Mouse (Mus musculus) ES-E14 (cell line): ENCODE results near the gene Cryzl1. TPM values are rescaled to one million over a fixed set of nuclear protein-coding genes. Genes with fewer than 3 reads are reported as not detected.

Source experiments
- DNase-seq: peaks from one replicate; pipeline ENCODE4 v3.0.0-alpha.2; 2013; ENCODE audit warnings: low read depth, low spot score
- H3K27ac ChIP-seq: 2 replicates; pipeline ENCODE4 v1.5.1; 2012; ENCODE audit warnings: low read depth, mild to moderate bottlenecking, low read length, moderate library complexity, mixed read lengths; ENCODE audit not compliant: poor library complexity, insufficient read depth, severe bottlenecking
- H3K36me3 ChIP-seq: 2 replicates; pipeline ENCODE4 v1.6.1; 2012; ENCODE audit warnings: mild to moderate bottlenecking, low read length, moderate library complexity, mixed read lengths; ENCODE audit not compliant: control insufficient read depth, poor library complexity, insufficient read depth, severe bottlenecking
- H3K4me1 ChIP-seq, 2 experiments: fragments of 150-350 bp in 1 of 2; sonication (generic) in 1 of 2; 2 replicates each; pipeline ENCODE4 v1.6.1; 2012; ENCODE audit warnings: low read length in 2 of 2, mild to moderate bottlenecking in 1 of 2, mixed read lengths in 1 of 2; ENCODE audit not compliant: control insufficient read depth in 2 of 2, insufficient read depth in 2 of 2, poor library complexity in 1 of 2
- H3K4me3 ChIP-seq, 2 experiments: fragments of 150-350 bp in 1 of 2; sonication (generic) in 1 of 2; 2 replicates each; pipeline ENCODE4 v1.5.1; 2012; ENCODE audit warnings: low read length in 2 of 2, low read depth in 1 of 2, mild to moderate bottlenecking in 1 of 2, mixed read lengths in 1 of 2; ENCODE audit not compliant: insufficient read depth in 1 of 2, poor library complexity in 1 of 2, severe bottlenecking in 1 of 2
- H3K9ac ChIP-seq: 2 replicates; pipeline ENCODE4 v1.6.1; 2012; ENCODE audit warnings: low read depth, mild to moderate bottlenecking, low read length, mixed read lengths; ENCODE audit not compliant: poor library complexity, insufficient read depth, severe bottlenecking
- H3K9me3 ChIP-seq: fragments of 150-350 bp; sonication (generic); 2 replicates; pipeline ENCODE4 v1.6.1; 2012; ENCODE audit warnings: low read depth, mild to moderate bottlenecking, low read length; ENCODE audit not compliant: control insufficient read depth, insufficient read depth
- CHD2 ChIP-seq: IDR thresholded peaks from 2 replicates; pipeline ENCODE4 v1.6.1; 2014; ENCODE audit warnings: mild to moderate bottlenecking, low read depth, low read length, inconsistent platforms
- HCFC1 ChIP-seq: IDR thresholded peaks from 2 replicates; pipeline ENCODE4 v1.6.1; 2012; ENCODE audit warnings: low read length, inconsistent platforms, borderline replicate concordance; ENCODE audit not compliant: insufficient read depth
- MAFK ChIP-seq: IDR thresholded peaks from 2 replicates; pipeline ENCODE4 v1.6.1; 2014; ENCODE audit warnings: mild to moderate bottlenecking, low read depth, low read length, inconsistent platforms; ENCODE audit not compliant: insufficient read depth
- ZC3H11A ChIP-seq: IDR thresholded peaks from 2 replicates; pipeline ENCODE4 v1.6.1; 2012; ENCODE audit warnings: low read depth, mild to moderate bottlenecking, inconsistent platforms, low read length, borderline replicate concordance
- ZNF384 ChIP-seq: IDR thresholded peaks from 2 replicates; pipeline ENCODE4 v1.6.1; 2012; ENCODE audit warnings: low read depth, low read length, inconsistent platforms
- in situ Hi-C, 2 experiments: fragments of 600-800 bp; cut with MboI; formaldehyde crosslinking; loops; one replicate each; pipeline ENCODE4 v1.15.1; 2025; ENCODE audit warnings: low sequenced_read_pairs in 2 of 2, inconsistent platforms in 1 of 2; ENCODE audit not compliant: unreplicated experiment in 2 of 2
- total RNA-seq: library from RNA; depleted of rRNA; stranded (reverse); fragments of 300-350 nt; gene quantifications from 2 replicates; pipeline ENCODE4 v1.2.3, GENCODE M21; 2012

Gene Cryzl1
- total RNA-seq, 1 experiment, result 19.0 TPM

- H3K9me3 ChIP-seq, result no peaks in the 10 kb centered on the region
- DNase-seq, result no peak
- in situ Hi-C loops, result no loop called here
- no peak overlapping the region for H3K9ac ChIP-seq
- no peak overlapping the region for H3K4me3 ChIP-seq
- peaks cover 3 to 4% of the 10 kb centered on the region in 2 experiments; a peak in 3 of 4 replicates for H3K4me1 ChIP-seq
- TF ChIP-seq CHD2 (no peak), MAFK (no peak), ZC3H11A (no peak), HCFC1 (no peak), ZNF384 (no peak)
- H3K27ac ChIP-seq, result no peak overlapping the region
- no peaks in the 10 kb centered on the region; the same call in 1 of the 2 replicates for H3K36me3 ChIP-seq
Observed at GRCm38 (mm10) chr16:91747567-91747966, 18.8 kb upstream of the Cryzl1 start.

- Histone ChIP-seq H3K27ac (no peak overlapping the region), H3K9me3 (no peaks in the 10 kb centered on the region), H3K9ac (no peak overlapping the region), H3K36me3 (no peaks in the 10 kb centered on the region; the same call in 1 of the 2 replicates), H3K4me1 (peaks cover 3 to 4% of the 10 kb centered on the region in 2 experiments; a peak in 2 of 4 replicates), H3K4me3 (no peak overlapping the region)
- DNase-seq, result no peak
- in situ Hi-C loops, result no loop called here
- TF ChIP-seq ZNF384 (no peak), MAFK (no peak), CHD2 (no peak), HCFC1 (no peak), ZC3H11A (no peak)
Observed at GRCm38 (mm10) chr16:91746101-91746950, 17.6 kb upstream of the Cryzl1 start.

- Histone ChIP-seq H3K27ac (no peak overlapping the region), H3K4me1 (peaks cover 4 to 14% of the 10 kb centered on the region in 2 experiments; a peak in 3 of 4 replicates), H3K36me3 (no peaks in the 10 kb centered on the region; the same call in 1 of the 2 replicates), H3K9ac (no peak overlapping the region), H3K4me3 (no peak overlapping the region), H3K9me3 (no peaks in the 10 kb centered on the region)
- in situ Hi-C loops, result no loop called here
- no peak for TF ChIP-seq ZC3H11A
- TF ChIP-seq CHD2, result no peak
- no peak for TF ChIP-seq ZNF384
- no peak for TF ChIP-seq HCFC1
- no peak for TF ChIP-seq MAFK
- no peak for DNase-seq
Observed at GRCm38 (mm10) chr16:91743055-91743454, 14.3 kb upstream of the Cryzl1 start.

- Histone ChIP-seq H3K4me3 (no peak overlapping the region), H3K9me3 (no peaks in the 10 kb centered on the region), H3K9ac (no peak overlapping the region), H3K27ac (peak overlapping the region; percentile 14; the same call in 1 of the 2 replicates), H3K36me3 (no peaks in the 10 kb centered on the region), H3K4me1 (peaks cover 0 to 17% of the 10 kb centered on the region in 2 experiments; a peak in 2 of 4 replicates)
- TF ChIP-seq ZNF384, result no peak
- TF ChIP-seq HCFC1, result no peak
- no peak for TF ChIP-seq CHD2
- TF ChIP-seq MAFK, result no peak
- TF ChIP-seq ZC3H11A, result no peak
- in situ Hi-C loops, result no loop called here
- DNase-seq, result no peak
Observed at GRCm38 (mm10) chr16:91740918-91741255, 12.1 kb upstream of the Cryzl1 start.
